Mouse (Mus musculus): ENCODE measurements around the gene Xxylt1. TPM values are rescaled to one million over a fixed set of nuclear protein-coding genes. Genes with fewer than 3 reads are reported as not detected.
"Not testable (repeated sequence)": the region's sequence is repeated elsewhere in the genome, so short reads cannot be mapped to it uniquely, and the experiment has no call there.

Gene Xxylt1
- polyA plus RNA-seq, 1 experiment, result 2.2 TPM

- H3K4me3 ChIP-seq (replicated peaks), result no peak overlapping the region
- no peaks in the 10 kb centered on the region for H3K27me3 ChIP-seq (replicated peaks)
- H3K36me3 ChIP-seq (replicated peaks; ENCODE audit: low read length), result peaks cover 8% of the 10 kb centered on the region
- TF ChIP-seq FLI1 (IDR thresholded peaks at IDR 0.05; ENCODE audit: low read length) (no peak), GATA1 (IDR thresholded peaks at IDR 0.05; ENCODE audit: borderline replicate concordance, low read length) (no peak)
- peaks cover 72% of the 10 kb centered on the region for H3K4me1 ChIP-seq
- H3K9me3 ChIP-seq, result no peaks in the 10 kb centered on the region
These were observed 64.6 kb downstream of the Xxylt1 start for GRCm38 (mm10) chr16:31016669-31017068.

GRCm38 (mm10) chr16:31016169-31016568, 65.1 kb downstream of the Xxylt1 start:
- no peaks in the 10 kb centered on the region for H3K9me3 ChIP-seq
- no peak for TF ChIP-seq FLI1 (IDR thresholded peaks at IDR 0.05; ENCODE audit: low read length)
- no peak for TF ChIP-seq GATA1 (IDR thresholded peaks at IDR 0.05; ENCODE audit: borderline replicate concordance, low read length)
- peaks cover 67% of the 10 kb centered on the region for H3K4me1 ChIP-seq
- no peak overlapping the region for H3K4me3 ChIP-seq (replicated peaks)
- H3K36me3 ChIP-seq (replicated peaks; ENCODE audit: low read length), result peaks cover 8% of the 10 kb centered on the region
- no peaks in the 10 kb centered on the region for H3K27me3 ChIP-seq (replicated peaks)

- Histone ChIP-seq H3K27me3 (replicated peaks) (no peaks in the 10 kb centered on the region), H3K9me3 (no peaks in the 10 kb centered on the region), H3K4me1 (peaks cover 66% of the 10 kb centered on the region), H3K4me3 (replicated peaks) (no peak overlapping the region), H3K36me3 (replicated peaks; ENCODE audit: low read length) (peaks cover 8% of the 10 kb centered on the region)
- TF ChIP-seq FLI1 (IDR thresholded peaks at IDR 0.05; ENCODE audit: low read length), result no peak
- no peak for TF ChIP-seq GATA1 (IDR thresholded peaks at IDR 0.05; ENCODE audit: borderline replicate concordance, low read length)
These were observed 66.0 kb downstream of the Xxylt1 start for GRCm38 (mm10) chr16:31015271-31015670.

- H3K4me1 ChIP-seq, result peaks cover 63% of the 10 kb centered on the region
- H3K9me3 ChIP-seq, result no peaks in the 10 kb centered on the region
These were observed 69.0 kb downstream of the Xxylt1 start for GRCm38 (mm10) chr16:31012236-31012635.

GRCm38 (mm10) chr16:31010443-31010842, 70.8 kb downstream of the Xxylt1 start:
- Histone ChIP-seq H3K4me1 (peaks cover 66% of the 10 kb centered on the region), H3K36me3 (replicated peaks; ENCODE audit: low read length) (peaks cover 2% of the 10 kb centered on the region), H3K27me3 (replicated peaks) (no peaks in the 10 kb centered on the region), H3K9me3 (no peaks in the 10 kb centered on the region), H3K4me3 (replicated peaks) (no peak overlapping the region)
- no peak for TF ChIP-seq FLI1 (IDR thresholded peaks at IDR 0.05; ENCODE audit: low read length)
- no peak for TF ChIP-seq GATA1 (IDR thresholded peaks at IDR 0.05; ENCODE audit: borderline replicate concordance, low read length)

More at GRCm38 (mm10) chr16:31012236-31012635, 69.0 kb downstream of the Xxylt1 start:
- Histone ChIP-seq H3K27me3 (replicated peaks) (no peaks in the 10 kb centered on the region), H3K4me3 (replicated peaks) (no peak overlapping the region), H3K36me3 (replicated peaks; ENCODE audit: low read length) (peaks cover 2% of the 10 kb centered on the region)
- no peak for TF ChIP-seq GATA1 (IDR thresholded peaks at IDR 0.05; ENCODE audit: borderline replicate concordance, low read length)
- no peak for TF ChIP-seq FLI1 (IDR thresholded peaks at IDR 0.05; ENCODE audit: low read length)

GRCm38 (mm10) chr16:31008326-31008725, 72.9 kb downstream of the Xxylt1 start:
- H3K4me3 ChIP-seq (replicated peaks), result no peak overlapping the region
- H3K9me3 ChIP-seq, result no peaks in the 10 kb centered on the region
- peaks cover 78% of the 10 kb centered on the region for H3K4me1 ChIP-seq
- H3K27me3 ChIP-seq (replicated peaks), result no peaks in the 10 kb centered on the region
- TF ChIP-seq GATA1 (IDR thresholded peaks at IDR 0.05; ENCODE audit: borderline replicate concordance, low read length) (no peak), FLI1 (IDR thresholded peaks at IDR 0.05; ENCODE audit: low read length) (no peak)
- H3K36me3 ChIP-seq (replicated peaks; ENCODE audit: low read length), result peaks cover 1% of the 10 kb centered on the region

GRCm38 (mm10) chr16:31007582-31007981, 73.7 kb downstream of the Xxylt1 start:
- H3K4me3 ChIP-seq (replicated peaks), result peak overlapping the region; percentile 28
- no peaks in the 10 kb centered on the region for H3K36me3 ChIP-seq (replicated peaks; ENCODE audit: low read length)
- peaks cover 81% of the 10 kb centered on the region for H3K4me1 ChIP-seq
- TF ChIP-seq GATA1 (IDR thresholded peaks at IDR 0.05; ENCODE audit: borderline replicate concordance, low read length), result no peak
- no peak for TF ChIP-seq FLI1 (IDR thresholded peaks at IDR 0.05; ENCODE audit: low read length)
- H3K9me3 ChIP-seq, result no peaks in the 10 kb centered on the region
- H3K27me3 ChIP-seq (replicated peaks), result no peaks in the 10 kb centered on the region

GRCm38 (mm10) chr16:31005693-31006092, 75.5 kb downstream of the Xxylt1 start:
- H3K4me3 ChIP-seq (replicated peaks), result peak overlapping the region; percentile 77
- no peaks in the 10 kb centered on the region for H3K27me3 ChIP-seq (replicated peaks)
- no peak for TF ChIP-seq FLI1 (IDR thresholded peaks at IDR 0.05; ENCODE audit: low read length)
- no peak for TF ChIP-seq GATA1 (IDR thresholded peaks at IDR 0.05; ENCODE audit: borderline replicate concordance, low read length)
- H3K36me3 ChIP-seq (replicated peaks; ENCODE audit: low read length), result peaks cover 4% of the 10 kb centered on the region
- H3K9me3 ChIP-seq, result no peaks in the 10 kb centered on the region
- H3K4me1 ChIP-seq, result peaks cover 80% of the 10 kb centered on the region

GRCm38 (mm10) chr16:31004321-31004682, 76.9 kb downstream of the Xxylt1 start:
- no peak for TF ChIP-seq FLI1 (IDR thresholded peaks at IDR 0.05; ENCODE audit: low read length)
- no peak for TF ChIP-seq GATA1 (IDR thresholded peaks at IDR 0.05; ENCODE audit: borderline replicate concordance, low read length)
- Histone ChIP-seq H3K36me3 (replicated peaks; ENCODE audit: low read length) (peaks cover 4% of the 10 kb centered on the region), H3K4me3 (replicated peaks) (no peak overlapping the region), H3K4me1 (peaks cover 72% of the 10 kb centered on the region), H3K27me3 (replicated peaks) (no peaks in the 10 kb centered on the region), H3K9me3 (no peaks in the 10 kb centered on the region)

GRCm38 (mm10) chr16:31003592-31004320, 77.5 kb downstream of the Xxylt1 start:
- H3K9me3 ChIP-seq; H3K27me3 ChIP-seq (replicated peaks); H3K36me3 ChIP-seq (replicated peaks; ENCODE audit: low read length): not testable (repeated sequence)
- peak overlapping the region; percentile 69 for H3K4me3 ChIP-seq (replicated peaks)
- H3K4me1 ChIP-seq, result peaks cover 74% of the 10 kb centered on the region

Measured in megakaryocyte, embryonic 14.5 days (primary cell).